Mouse (Mus musculus): ENCODE measurements around the gene Actr2. TPM values are rescaled to one million over a fixed set of nuclear protein-coding genes. Genes with fewer than 3 reads are reported as not detected.
A peak's percentile ranks its signal among the peaks of the same experiment; 100 is the strongest.
"Not testable (repeated sequence)": the region's sequence is repeated elsewhere in the genome, so short reads cannot be mapped to it uniquely, and the experiment has no call there.

Gene Actr2
- polyA plus RNA-seq, 1 experiment from 2014 or later: 74.3 TPM

DNA sequence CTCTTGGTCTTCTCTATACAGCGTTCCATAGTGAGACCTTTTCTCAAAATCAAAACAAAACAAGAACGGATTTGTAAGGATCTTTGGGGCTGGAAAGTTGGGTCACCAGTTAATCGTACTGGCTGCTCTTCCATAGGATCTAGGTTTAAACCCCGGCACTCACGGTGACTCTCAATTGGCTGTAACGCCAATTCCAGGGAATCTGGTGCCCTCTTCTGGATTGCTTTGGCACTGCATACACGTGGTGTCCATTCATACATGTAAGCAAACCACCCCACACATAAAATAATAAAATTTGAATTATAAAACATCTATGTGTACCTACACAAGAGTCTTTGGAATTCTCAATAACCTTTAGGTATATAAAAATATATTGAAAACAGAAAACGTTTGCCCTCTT is 81.2 kb downstream of the Actr2 start:
- Histone ChIP-seq H3K36me3 (replicated peaks; ENCODE audit: control insufficient read depth, insufficient read depth, low read depth, low read length) (no peaks in the 10 kb centered on the region), H3K9me3 (replicated peaks; ENCODE audit: control insufficient read depth, low read length) (no peaks in the 10 kb centered on the region), H3K4me3 (ENCODE audit: low read depth, low read length) (no peak overlapping the region), H3K27me3 (ENCODE audit: control insufficient read depth, insufficient read depth, low read length) (no peaks in the 10 kb centered on the region), H3K9ac (replicated peaks; ENCODE audit: low read length) (no peak overlapping the region), H3K4me2 (ENCODE audit: low read depth, low read length) (no peak overlapping the region), H3K27ac (replicated peaks; ENCODE audit: low read depth, low read length) (no peak overlapping the region), H3K4me1 (ENCODE audit: control insufficient read depth, insufficient read depth, low read length) (no peaks in the 10 kb centered on the region)
- ATAC-seq (replicated peaks; ENCODE audit: insufficient number of reproducible peaks, low FRiP score, low TSS enrichment, low read depth) (no peak), DNase-seq (ENCODE audit: low spot score) (peak; percentile 60)
- 37% methylated on average over 8 of the region's 8 CpGs for whole genome bisulfite sequencing

- not testable (repeated sequence) for H3K4me3 ChIP-seq (ENCODE audit: low read depth, low read length); DNase-seq (ENCODE audit: low spot score); H3K27me3 ChIP-seq (ENCODE audit: control insufficient read depth, insufficient read depth, low read length); H3K9ac ChIP-seq (replicated peaks; ENCODE audit: low read length); H3K4me2 ChIP-seq (ENCODE audit: low read depth, low read length); H3K27ac ChIP-seq (replicated peaks; ENCODE audit: low read depth, low read length); H3K9me3 ChIP-seq (replicated peaks; ENCODE audit: control insufficient read depth, low read length); H3K4me1 ChIP-seq (ENCODE audit: control insufficient read depth, insufficient read depth, low read length); H3K36me3 ChIP-seq (replicated peaks; ENCODE audit: control insufficient read depth, insufficient read depth, low read depth, low read length); ATAC-seq (replicated peaks; ENCODE audit: insufficient number of reproducible peaks, low FRiP score, low TSS enrichment, low read depth)
- 90% methylated on average over 5 of the region's 5 CpGs for WGBS
Observed at GRCm38 (mm10) chr11:20030973-20031372, 81.7 kb downstream of the Actr2 start.

DNA sequence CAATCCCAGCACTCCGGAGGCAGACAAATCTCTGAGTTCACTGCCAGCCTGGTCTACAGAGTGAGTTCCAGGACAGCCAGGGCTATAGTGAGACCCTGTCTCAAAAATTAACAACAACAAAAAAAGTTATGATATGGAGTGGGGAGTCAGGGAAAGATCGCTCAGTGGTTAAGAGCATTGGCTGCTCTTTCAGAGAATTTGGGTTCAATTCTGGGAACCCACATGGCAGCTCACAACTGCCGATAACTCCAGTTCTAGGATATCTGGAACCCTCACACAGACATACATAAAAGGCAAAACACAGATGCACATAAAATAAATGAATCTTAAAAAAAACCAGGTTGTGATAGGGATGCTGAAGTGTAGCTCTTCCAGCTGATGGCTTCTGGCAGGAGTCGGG is 83.7 kb downstream of the Actr2 start:
- no peak for DNase-seq (ENCODE audit: low spot score)
- 92% methylated on average over 4 of the region's 4 CpGs for WGBS
- Histone ChIP-seq H3K4me3 (ENCODE audit: low read depth, low read length) (no peak overlapping the region), H3K27me3 (ENCODE audit: control insufficient read depth, insufficient read depth, low read length) (no peaks in the 10 kb centered on the region), H3K4me2 (ENCODE audit: low read depth, low read length) (no peak overlapping the region), H3K36me3 (replicated peaks; ENCODE audit: control insufficient read depth, insufficient read depth, low read depth, low read length) (no peaks in the 10 kb centered on the region), H3K9ac (replicated peaks; ENCODE audit: low read length) (no peak overlapping the region), H3K4me1 (ENCODE audit: control insufficient read depth, insufficient read depth, low read length) (no peaks in the 10 kb centered on the region), H3K9me3 (replicated peaks; ENCODE audit: control insufficient read depth, low read length) (no peaks in the 10 kb centered on the region), H3K27ac (replicated peaks; ENCODE audit: low read depth, low read length) (no peak overlapping the region)
- no peak for ATAC-seq (replicated peaks; ENCODE audit: insufficient number of reproducible peaks, low FRiP score, low TSS enrichment, low read depth)

- Histone ChIP-seq H3K36me3 (replicated peaks; ENCODE audit: control insufficient read depth, insufficient read depth, low read depth, low read length) (no peaks in the 10 kb centered on the region), H3K9me3 (replicated peaks; ENCODE audit: control insufficient read depth, low read length) (no peaks in the 10 kb centered on the region), H3K27me3 (ENCODE audit: control insufficient read depth, insufficient read depth, low read length) (no peaks in the 10 kb centered on the region), H3K4me3 (ENCODE audit: low read depth, low read length) (no peak overlapping the region), H3K4me1 (ENCODE audit: control insufficient read depth, insufficient read depth, low read length) (no peaks in the 10 kb centered on the region), H3K4me2 (ENCODE audit: low read depth, low read length) (no peak overlapping the region), H3K27ac (replicated peaks; ENCODE audit: low read depth, low read length) (no peak overlapping the region), H3K9ac (replicated peaks; ENCODE audit: low read length) (no peak overlapping the region)
- ATAC-seq (replicated peaks; ENCODE audit: insufficient number of reproducible peaks, low FRiP score, low TSS enrichment, low read depth) (no peak), DNase-seq (ENCODE audit: low spot score) (no peak)
- 88% methylated on average over 6 of the region's 6 CpGs for WGBS
Observed at GRCm38 (mm10) chr11:20028396-20028795, 84.3 kb downstream of the Actr2 start.

GRCm38 (mm10) chr11:20027719-20028118 is 85.0 kb downstream of the Actr2 start:
- no peak for DNase-seq (ENCODE audit: low spot score)
- Histone ChIP-seq H3K9ac (replicated peaks; ENCODE audit: low read length) (no peak overlapping the region), H3K27ac (replicated peaks; ENCODE audit: low read depth, low read length) (no peak overlapping the region), H3K4me3 (ENCODE audit: low read depth, low read length) (no peak overlapping the region), H3K4me1 (ENCODE audit: control insufficient read depth, insufficient read depth, low read length) (no peaks in the 10 kb centered on the region), H3K36me3 (replicated peaks; ENCODE audit: control insufficient read depth, insufficient read depth, low read depth, low read length) (no peaks in the 10 kb centered on the region), H3K27me3 (ENCODE audit: control insufficient read depth, insufficient read depth, low read length) (no peaks in the 10 kb centered on the region), H3K9me3 (replicated peaks; ENCODE audit: control insufficient read depth, low read length) (no peaks in the 10 kb centered on the region), H3K4me2 (ENCODE audit: low read depth, low read length) (no peak overlapping the region)
- ATAC-seq (replicated peaks; ENCODE audit: insufficient number of reproducible peaks, low FRiP score, low TSS enrichment, low read depth): no peak
- WGBS: 84% methylated on average over 9 of the region's 9 CpGs

GRCm38 (mm10) chr11:20025899-20026298 is 86.8 kb downstream of the Actr2 start:
- 36% methylated on average over 11 of the region's 11 CpGs for WGBS
- Histone ChIP-seq H3K4me2 (ENCODE audit: low read depth, low read length) (no peak overlapping the region), H3K4me1 (ENCODE audit: control insufficient read depth, insufficient read depth, low read length) (no peaks in the 10 kb centered on the region), H3K36me3 (replicated peaks; ENCODE audit: control insufficient read depth, insufficient read depth, low read depth, low read length) (peaks cover 8% of the 10 kb centered on the region), H3K27me3 (ENCODE audit: control insufficient read depth, insufficient read depth, low read length) (no peaks in the 10 kb centered on the region), H3K4me3 (ENCODE audit: low read depth, low read length) (no peak overlapping the region), H3K9ac (replicated peaks; ENCODE audit: low read length) (no peak overlapping the region), H3K9me3 (replicated peaks; ENCODE audit: control insufficient read depth, low read length) (peaks cover 7% of the 10 kb centered on the region), H3K27ac (replicated peaks; ENCODE audit: low read depth, low read length) (no peak overlapping the region)
- no peak for ATAC-seq (replicated peaks; ENCODE audit: insufficient number of reproducible peaks, low FRiP score, low TSS enrichment, low read depth)
- peak; percentile 47 for DNase-seq (ENCODE audit: low spot score)

GRCm38 (mm10) chr11:20022911-20023482 is 89.7 kb downstream of the Actr2 start:
- H3K4me2 ChIP-seq (ENCODE audit: low read depth, low read length): no peak overlapping the region
- DNase-seq (ENCODE audit: low spot score) (no peak), ATAC-seq (replicated peaks; ENCODE audit: insufficient number of reproducible peaks, low FRiP score, low TSS enrichment, low read depth) (no peak)
- H3K36me3 ChIP-seq (replicated peaks; ENCODE audit: control insufficient read depth, insufficient read depth, low read depth, low read length): peaks cover 33% of the 10 kb centered on the region
- WGBS: 90% methylated on average over 14 of the region's 14 CpGs
- H3K4me1 ChIP-seq (ENCODE audit: control insufficient read depth, insufficient read depth, low read length): no peaks in the 10 kb centered on the region
- H3K4me3 ChIP-seq (ENCODE audit: low read depth, low read length): no peak overlapping the region
- no peaks in the 10 kb centered on the region for H3K27me3 ChIP-seq (ENCODE audit: control insufficient read depth, insufficient read depth, low read length)
- no peak overlapping the region for H3K9ac ChIP-seq (replicated peaks; ENCODE audit: low read length)
- peaks cover 17% of the 10 kb centered on the region for H3K9me3 ChIP-seq (replicated peaks; ENCODE audit: control insufficient read depth, low read length)
- H3K27ac ChIP-seq (replicated peaks; ENCODE audit: low read depth, low read length): no peak overlapping the region

DNA sequence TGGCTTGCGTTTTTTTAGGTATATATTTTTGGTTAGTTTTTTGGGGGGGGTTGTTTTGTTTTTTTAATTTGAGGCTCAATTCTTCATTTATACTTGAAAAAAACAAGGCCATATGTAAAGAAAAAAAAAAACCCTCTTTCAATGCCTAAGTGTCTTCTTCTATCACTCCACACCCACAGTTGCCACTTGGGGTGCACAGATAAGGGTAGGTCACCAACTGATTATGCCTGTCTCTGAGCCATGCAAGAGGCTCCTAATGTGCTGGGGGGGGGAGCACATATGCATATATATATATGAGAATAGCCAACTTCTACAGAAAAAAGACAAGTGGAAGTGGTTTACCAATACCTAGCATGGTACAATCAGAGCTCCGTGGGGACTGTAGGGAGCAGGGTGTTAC is 90.3 kb downstream of the Actr2 start:
- no peak overlapping the region for H3K4me2 ChIP-seq (ENCODE audit: low read depth, low read length)
- 84% methylated on average over 2 of the region's 2 CpGs for WGBS
- no peak overlapping the region for H3K4me3 ChIP-seq (ENCODE audit: low read depth, low read length)
- H3K27me3 ChIP-seq (ENCODE audit: control insufficient read depth, insufficient read depth, low read length): no peaks in the 10 kb centered on the region
- no peak overlapping the region for H3K27ac ChIP-seq (replicated peaks; ENCODE audit: low read depth, low read length)
- ATAC-seq (replicated peaks; ENCODE audit: insufficient number of reproducible peaks, low FRiP score, low TSS enrichment, low read depth) (no peak), DNase-seq (ENCODE audit: low spot score) (no peak)
- peaks cover 17% of the 10 kb centered on the region for H3K9me3 ChIP-seq (replicated peaks; ENCODE audit: control insufficient read depth, low read length)
- no peak overlapping the region for H3K9ac ChIP-seq (replicated peaks; ENCODE audit: low read length)
- no peaks in the 10 kb centered on the region for H3K4me1 ChIP-seq (ENCODE audit: control insufficient read depth, insufficient read depth, low read length)
- peaks cover 34% of the 10 kb centered on the region for H3K36me3 ChIP-seq (replicated peaks; ENCODE audit: control insufficient read depth, insufficient read depth, low read depth, low read length)

All from embryonic facial prominence, embryonic 11.5 days (tissue).